Comparison of ENCODE assay signal across 10 mouse cellular contexts in genomic region chr11:6894911-6895785, GRCm38 (mm10). TPM values are rescaled to one million over a fixed set of nuclear protein-coding genes. Genes with fewer than 3 reads are reported as not detected.
DNase-seq lines count a peak whose midpoint lies in the region; ATAC-seq and TF ChIP-seq lines count a peak whose summit lies in the region.
"Had no signal": no experiment of that assay in that cellular context is flagged by ENCODE, and none has a peak within 500 bp of the region (broad histone marks: within the 10 kb centered on the region; RNA-seq: fewer than 3 reads in every experiment).

No protein-coding gene starts in this region.

- H3K9ac ChIP-seq in stomach, embryonic 14.5 days (replicated peaks; ENCODE audit: low read depth, low read length) = no peak overlapping the region
- H3K9ac ChIP-seq in stomach, postnatal 0 days (ENCODE audit: low read length) = no peak overlapping the region
- H3K9ac ChIP-seq in kidney, embryonic 15.5 days = no peak overlapping the region
- H3K9ac ChIP-seq: neural tube, embryonic 13.5 days had no signal

- H3K27ac ChIP-seq in stomach, embryonic 14.5 days (ENCODE audit: low read length) = no peak overlapping the region
- no peak overlapping the region for H3K27ac ChIP-seq in stomach, postnatal 0 days (replicated peaks)
- peak overlapping the region; percentile 83 for H3K27ac ChIP-seq in kidney, embryonic 15.5 days
- H3K27ac ChIP-seq: gastrocnemius, adult 2 months; neural tube, embryonic 13.5 days had no signal

- 29% methylated on average over 7 of the region's 7 CpGs for whole genome bisulfite sequencing in stomach, embryonic 14.5 days
- WGBS in stomach, postnatal 0 days = 32% methylated on average over 7 of the region's 7 CpGs
- 29% methylated on average over 7 of the region's 7 CpGs for WGBS in kidney, embryonic 15.5 days

- H3K4me1 ChIP-seq in stomach, embryonic 14.5 days (ENCODE audit: control insufficient read depth, insufficient read depth, low read length) = peaks cover 3% of the 10 kb centered on the region; the same call in 1 of the 2 replicates
- H3K4me1 ChIP-seq in stomach, postnatal 0 days (replicated peaks; ENCODE audit: control insufficient read depth, insufficient read depth) = 0 out of 2 replicates have a peak, but pooled peaks cover 2% of the 10 kb centered on the region
- H3K4me1 ChIP-seq in kidney, embryonic 15.5 days = peaks cover 15% of the 10 kb centered on the region
- H3K4me1 ChIP-seq: neural tube, embryonic 13.5 days had no signal

- no peaks in the 10 kb centered on the region for H3K27me3 ChIP-seq in stomach, embryonic 14.5 days (ENCODE audit: control insufficient read depth, insufficient read depth, low read length)
- H3K27me3 ChIP-seq in stomach, postnatal 0 days (ENCODE audit: control insufficient read depth, insufficient read depth, low read length) = no peaks in the 10 kb centered on the region
- no peaks in the 10 kb centered on the region for H3K27me3 ChIP-seq in kidney, embryonic 15.5 days
- H3K27me3 ChIP-seq: neural tube, embryonic 13.5 days had no signal

- no peaks in the 10 kb centered on the region for H3K36me3 ChIP-seq in stomach, embryonic 14.5 days (ENCODE audit: control insufficient read depth, insufficient read depth, low read length)
- H3K36me3 ChIP-seq in stomach, postnatal 0 days (ENCODE audit: control insufficient read depth, insufficient read depth, low read length) = no peaks in the 10 kb centered on the region
- no peaks in the 10 kb centered on the region for H3K36me3 ChIP-seq in kidney, embryonic 15.5 days
- H3K36me3 ChIP-seq: neural tube, embryonic 13.5 days had no signal

- no peak for TF ChIP-seq EP300 in stomach, postnatal 0 days (optimal IDR thresholded peaks at IDR 0.05)

- no peak for DNase-seq in stomach, postnatal 0 days (ENCODE audit: low spot score)
- peak; percentile 82 to 84 for DNase-seq in cerebellum, postnatal 25 days
- DNase-seq in neural tube, embryonic 10.5 days (ENCODE audit: extremely low spot score, low spot score) = no peak
- DNase-seq in urinary bladder, postnatal 10 days (ENCODE audit: low spot score) = no peak
- no peak for DNase-seq in layer of hippocampus, adult 9-10 months (ENCODE audit: low spot score)
- DNase-seq: gastrocnemius, adult 2 months had no signal

- no peak for TF ChIP-seq CTCF in stomach, postnatal 0 days (IDR thresholded peaks at IDR 0.05; ENCODE audit: low read depth)

- no peak overlapping the region for H3K4me3 ChIP-seq in stomach, embryonic 14.5 days (ENCODE audit: low read depth, low read length)
- H3K4me3 ChIP-seq in stomach, postnatal 0 days (ENCODE audit: low read depth, low read length) = no peak overlapping the region
- no peak overlapping the region for H3K4me3 ChIP-seq in kidney, embryonic 15.5 days (replicated peaks)
- H3K4me3 ChIP-seq: gastrocnemius, adult 2 months; neural tube, embryonic 13.5 days had no signal

- no peak overlapping the region for H3K4me2 ChIP-seq in stomach, embryonic 14.5 days (replicated peaks; ENCODE audit: low read depth, low read length)
- H3K4me2 ChIP-seq in stomach, postnatal 0 days (replicated peaks; ENCODE audit: low read depth) = no peak overlapping the region
- 0 out of 2 replicates have a peak overlapping the region, but pooled peaks have one; percentile 9 for H3K4me2 ChIP-seq in kidney, embryonic 15.5 days
- H3K4me2 ChIP-seq: neural tube, embryonic 13.5 days had no signal

- ATAC-seq in stomach, embryonic 14.5 days (ENCODE audit: insufficient number of reproducible peaks, insufficient read depth, low FRiP score, low read depth) = peak; percentile 53; the same call in 1 of the 2 replicates
- no peak for ATAC-seq in stomach, postnatal 0 days (ENCODE audit: low FRiP score, low TSS enrichment)
- ATAC-seq in kidney, embryonic 15.5 days (replicated peaks; ENCODE audit: low FRiP score) = peak; percentile 87

- no peaks in the 10 kb centered on the region for H3K9me3 ChIP-seq in stomach, embryonic 14.5 days (ENCODE audit: control insufficient read depth, low read depth, low read length)
- H3K9me3 ChIP-seq in stomach, postnatal 0 days (ENCODE audit: control insufficient read depth, low read length) = no peaks in the 10 kb centered on the region
- H3K9me3 ChIP-seq in kidney, embryonic 15.5 days (replicated peaks) = no peaks in the 10 kb centered on the region
- H3K9me3 ChIP-seq: neural tube, embryonic 13.5 days had no signal

RNA-seq across cellular contexts. Expression of gene Gm11983, which starts 57.7 kb away (rescaled TPM):
- polyA plus RNA-seq in stomach, embryonic 14.5 days (2014; fragmentation: Nextera tagmentation; extraction: Ambion mirVana) = not detected in 2 replicates
- polyA plus RNA-seq in stomach, postnatal 0 days (2015; fragmentation: Nextera tagmentation; extraction: Ambion mirVana) = not detected in 2 replicates
- not detected in 2 replicates for polyA plus RNA-seq in kidney, embryonic 15.5 days (2015; fragmentation: Nextera tagmentation; extraction: Ambion mirVana)
- polyA plus RNA-seq: liver, adult 2 months; neural tube, embryonic 13.5 days had no signal

Comparison
In these comparisons a context has a peak if more than half of its experiments do, and no peak if none do; other contexts are left out.
1. DNase-seq: peak in cerebellum, postnatal 25 days (2 of 2); none in stomach, postnatal 0 days (single experiment), neural tube, embryonic 10.5 days (single experiment), urinary bladder, postnatal 10 days (single experiment) and layer of hippocampus, adult 9-10 months (single experiment).